18 mouse cellular contexts compared by ENCODE assay signal in the genomic region with DNA sequence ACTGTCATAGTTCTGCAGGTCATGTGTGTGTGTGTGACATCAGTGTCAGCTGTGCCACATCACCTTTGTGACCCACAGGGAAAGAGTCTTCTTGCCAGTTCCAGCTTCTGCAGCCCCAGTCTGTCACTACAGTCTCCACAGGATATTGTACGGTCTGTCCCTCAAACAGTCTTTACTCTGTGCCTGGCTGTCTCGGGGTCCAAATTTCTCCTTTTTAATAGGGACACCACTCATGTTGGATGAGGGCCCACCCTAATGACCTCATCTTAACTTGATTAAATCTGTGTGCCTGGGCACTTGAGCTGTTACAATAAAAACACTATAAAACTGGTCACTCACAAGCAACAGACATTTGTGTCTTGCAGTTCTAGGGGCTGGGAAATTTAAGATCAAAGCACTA.
"Had no signal": no experiment of that assay in that cellular context is flagged by ENCODE, and none has a peak within 500 bp of the region (broad histone marks: within the 10 kb centered on the region; RNA-seq: fewer than 3 reads in every experiment).

No protein-coding gene starts in this region.

- H3K4me3 ChIP-seq: lung, embryonic 15.5 days; megakaryocyte, embryonic 14.5 days; midbrain, embryonic 13.5 days; midbrain, embryonic 15.5 days; neural tube, embryonic 12.5 days; stomach, embryonic 15.5 days had no signal

- H3K4me1 ChIP-seq: megakaryocyte, embryonic 14.5 days had no signal

- H3K27me3 ChIP-seq: lung, embryonic 15.5 days; megakaryocyte, embryonic 14.5 days; midbrain, embryonic 13.5 days; midbrain, embryonic 15.5 days; neural tube, embryonic 12.5 days; stomach, embryonic 15.5 days had no signal

- H3K27ac ChIP-seq: lung, embryonic 15.5 days; macrophage; midbrain, embryonic 13.5 days; midbrain, embryonic 15.5 days; neural tube, embryonic 12.5 days; stomach, embryonic 15.5 days; stomach, postnatal 0 days had no signal

- ATAC-seq: liver, postnatal 0 days; lung, postnatal 0 days; midbrain, embryonic 13.5 days; midbrain, embryonic 15.5 days had no signal

- H3K4me2 ChIP-seq: lung, embryonic 15.5 days; midbrain, embryonic 11.5 days; midbrain, embryonic 13.5 days; midbrain, embryonic 15.5 days; neural tube, embryonic 12.5 days; stomach, embryonic 15.5 days had no signal

- H3K9me3 ChIP-seq: lung, embryonic 15.5 days; midbrain, embryonic 13.5 days; midbrain, embryonic 15.5 days; neural tube, embryonic 12.5 days; stomach, embryonic 15.5 days had no signal

- DNase-seq: liver, postnatal 0 days; lung, adult 2 months; lung, postnatal 14 days; lung, postnatal 36 days; right cerebral cortex, postnatal 14 days; thymus, adult 18-20 months; thymus, postnatal 14 days; thymus, postnatal 36 days had no signal

- H3K36me3 ChIP-seq: lung, embryonic 15.5 days; midbrain, embryonic 13.5 days; midbrain, embryonic 15.5 days; neural tube, embryonic 12.5 days; stomach, embryonic 15.5 days had no signal

- H3K9ac ChIP-seq: liver, postnatal 0 days; lung, embryonic 15.5 days; midbrain, embryonic 13.5 days; midbrain, embryonic 15.5 days; neural tube, embryonic 12.5 days; stomach, embryonic 15.5 days had no signal
